Mouse (Mus musculus) embryonic facial prominence, embryonic 15.5 days (tissue): Measurements from ENCODE around the gene Mblac1. TPM values are rescaled to one million over a fixed set of nuclear protein-coding genes. Genes with fewer than 3 reads are reported as not detected.

Source experiments
- ATAC-seq: fragments of 200-750 bp; cut with Nextera tagmentation; 2 replicates; pipeline ENCODE4 v1.8.0; 2017; ENCODE audit warnings: low read depth, moderate TSS enrichment; ENCODE audit not compliant: insufficient number of reproducible peaks, low FRiP score, low TSS enrichment
- H3K27ac ChIP-seq: fragments of 300-500 bp; sonication (generic); replicated peaks from 2 replicates; pipeline ENCODE4 v1.5.1; 2015; ENCODE audit warnings: mild to moderate bottlenecking, inconsistent platforms
- H3K27me3 ChIP-seq: fragments of 300-500 bp; sonication (generic); 2 replicates; pipeline ENCODE4 v1.6.1; 2015; ENCODE audit warnings: inconsistent platforms
- H3K36me3 ChIP-seq: fragments of 300-500 bp; sonication (generic); 2 replicates; pipeline ENCODE4 v1.6.1; 2015; ENCODE audit warnings: mild to moderate bottlenecking, inconsistent platforms
- H3K4me1 ChIP-seq: fragments of 300-500 bp; sonication (generic); 2 replicates; pipeline ENCODE4 v1.6.1; 2015; ENCODE audit warnings: inconsistent platforms
- H3K4me2 ChIP-seq: fragments of 300-500 bp; sonication (generic); replicated peaks from 2 replicates; pipeline ENCODE4 v1.6.1; 2015; ENCODE audit warnings: mild to moderate bottlenecking, inconsistent platforms
- H3K4me3 ChIP-seq: fragments of 300-500 bp; sonication (generic); replicated peaks from 2 replicates; pipeline ENCODE4 v1.5.1; 2015; ENCODE audit warnings: mild to moderate bottlenecking, inconsistent platforms
- H3K9ac ChIP-seq: fragments of 300-500 bp; sonication (generic); 2 replicates; pipeline ENCODE4 v1.6.1; 2015; ENCODE audit warnings: inconsistent platforms
- H3K9me3 ChIP-seq: fragments of 300-500 bp; sonication (generic); replicated peaks from 2 replicates; pipeline ENCODE4 v1.6.1; 2016; ENCODE audit warnings: inconsistent platforms
- WGBS: fragments of 180-500 bp; shearing (Covaris S2); methylation state at CpG from one replicate; pipeline ENCODE4 v1.1.7; 2015; 5-methylcytosine and 5-hydroxymethylcytosine counted together
- polyA plus RNA-seq: library from polyadenylated mRNA; unstranded; fragments of >200 nt; fragmentation: Nextera tagmentation; extraction: Ambion mirVana; gene quantifications from 2 replicates; pipeline ENCODE4 v1.2.1, GENCODE M21; 2015

Mblac1 gene
- 8.5 and 8.6 TPM in 2 replicates for polyA plus RNA-seq

DNA sequence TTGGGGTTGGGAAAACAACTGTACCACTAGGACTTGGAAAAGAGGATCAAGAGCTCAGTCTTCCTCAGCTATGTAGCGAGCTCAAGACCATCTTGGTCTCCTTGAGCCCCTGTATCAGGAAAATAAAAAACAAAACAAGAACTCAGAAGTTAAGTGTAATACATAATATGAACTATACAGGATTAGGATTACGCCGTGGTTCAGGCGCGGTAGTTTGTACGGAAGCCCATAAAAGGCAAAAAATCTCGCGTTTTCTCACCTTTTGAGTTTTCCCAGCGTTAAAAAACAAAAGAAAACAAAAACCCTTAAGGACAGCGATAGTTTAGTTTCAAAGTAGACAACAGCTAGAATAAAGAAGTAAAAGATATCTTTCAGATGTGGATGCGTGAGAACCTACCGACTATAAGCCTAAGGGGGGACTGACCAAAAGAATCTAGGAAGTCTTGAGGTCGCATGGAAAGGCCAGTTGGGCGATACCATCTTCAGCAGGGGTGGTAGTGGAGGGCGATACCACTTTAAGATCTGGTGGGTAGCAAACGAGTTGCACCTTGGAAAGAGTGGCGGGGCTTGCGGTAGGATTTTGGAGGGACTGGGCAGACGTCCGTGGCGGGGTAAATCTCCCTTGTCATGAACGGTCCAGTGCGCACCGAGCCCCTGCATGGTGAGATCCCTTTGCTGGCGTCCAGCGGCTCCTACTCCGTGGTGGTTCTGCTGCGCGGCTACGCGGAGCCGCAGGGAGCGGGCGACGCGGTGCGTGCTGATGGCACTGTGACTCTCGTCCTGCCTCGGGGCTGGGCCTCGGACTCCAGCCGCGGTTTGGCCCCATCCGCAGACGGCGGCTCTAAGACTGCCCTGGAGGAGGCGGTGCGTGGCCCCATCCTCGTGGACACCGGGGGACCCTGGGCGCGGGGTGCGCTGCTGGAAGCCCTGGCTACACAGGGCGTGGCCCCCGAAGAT, at the start of gene Mblac1:
TSS of gene Mblac1 (plus strand) at position 544 of the 957 bp plus-strand sequence.
- 7% methylated on average over 54 of the region's 54 CpGs for WGBS

DNA sequence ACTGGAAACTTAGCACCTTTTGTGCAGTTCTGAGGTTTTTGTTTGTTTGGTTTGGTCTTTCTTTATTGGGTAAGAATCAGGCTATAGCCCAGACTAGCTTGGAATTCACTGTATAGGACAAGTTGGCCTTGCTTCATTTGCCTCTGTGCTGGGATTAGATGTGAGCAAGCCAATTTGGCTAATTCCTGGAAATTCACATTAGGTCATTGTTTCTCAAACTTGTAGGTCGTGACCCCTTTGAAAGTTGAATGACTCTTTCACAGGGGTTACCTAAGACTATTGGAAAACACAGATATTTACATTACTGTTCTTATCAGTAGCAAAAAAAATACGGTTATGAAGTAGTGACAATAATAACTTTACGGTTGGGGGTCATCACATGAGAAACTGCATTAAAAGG, 39.7 kb upstream of the Mblac1 start:
- Histone ChIP-seq H3K4me3 (peak overlapping the region; percentile 82), H3K27ac (no peak overlapping the region), H3K27me3 (no peaks in the 10 kb centered on the region), H3K4me2 (peak overlapping the region; percentile 59), H3K4me1 (no peaks in the 10 kb centered on the region; the same call in 1 of the 2 replicates), H3K36me3 (peaks cover 25% of the 10 kb centered on the region), H3K9me3 (no peaks in the 10 kb centered on the region), H3K9ac (no peak overlapping the region)
- WGBS: 88% methylated on average over 3 of the region's 3 CpGs
- no peak for ATAC-seq

More for the DNA sequence above, at the start of gene Mblac1:
- Histone ChIP-seq H3K27me3 (no peaks in the 10 kb centered on the region), H3K36me3 (peaks cover 34% of the 10 kb centered on the region; the same call in 1 of the 2 replicates), H3K9ac (peak within 1 kb of the TSS; percentile 86), H3K9me3 (no peaks in the 10 kb centered on the region), H3K4me3 (peak within 1 kb of the TSS; percentile 80), H3K4me2 (peak within 1 kb of the TSS; percentile 91), H3K27ac (peak within 1 kb of the TSS; percentile 82), H3K4me1 (peaks cover 16% of the 10 kb centered on the region; the same call in 1 of the 2 replicates)
- ATAC-seq: peak; percentile 80

GRCm38 (mm10) chr5:138155443-138155976, 38.6 kb upstream of the Mblac1 start, which contains the start of gene Zfp113:
Gene Zfp113 (minus strand): TSS chr5:138155744.
- Histone ChIP-seq H3K4me1 (no peaks in the 10 kb centered on the region; the same call in 1 of the 2 replicates), H3K27ac (peak within 1 kb of the TSS; percentile 92)
- peak; percentile 94 for ATAC-seq

DNA sequence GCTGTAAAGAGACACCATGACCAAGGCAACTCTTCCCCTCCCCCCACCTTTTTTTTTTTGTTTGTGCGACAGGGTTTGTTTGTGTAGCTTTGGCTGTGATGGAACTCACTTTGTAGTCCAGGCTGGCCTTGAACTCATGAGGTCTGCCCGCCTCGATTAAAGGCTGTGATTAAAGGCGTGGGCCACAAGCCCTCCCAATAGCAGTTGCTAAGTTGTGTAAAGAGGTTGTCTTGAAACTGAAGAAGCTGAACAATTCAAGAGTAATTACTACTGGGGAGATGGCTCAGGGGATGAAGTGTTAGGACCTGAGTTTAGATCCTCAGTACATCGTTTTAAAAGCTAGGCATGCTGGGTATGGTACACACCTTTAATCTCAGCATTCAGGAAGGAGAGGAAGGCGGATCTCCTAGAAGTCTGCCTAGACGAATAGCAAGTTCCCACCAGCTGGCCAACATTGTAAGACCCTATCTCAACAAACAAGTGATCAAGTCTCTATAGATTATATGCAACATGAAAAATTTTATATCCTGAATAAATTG, 33.8 kb upstream of the Mblac1 start:
- peaks cover 10% of the 10 kb centered on the region for H3K4me1 ChIP-seq
- H3K36me3 ChIP-seq: peaks cover 32% of the 10 kb centered on the region
- no peaks in the 10 kb centered on the region for H3K9me3 ChIP-seq
- 64% methylated on average over 7 of the region's 7 CpGs for WGBS
- no peaks in the 10 kb centered on the region for H3K27me3 ChIP-seq
- ATAC-seq: no peak
- H3K27ac ChIP-seq: peak overlapping the region; percentile 77; the same call in 1 of the 2 replicates
- peak overlapping the region; percentile 82 for H3K4me3 ChIP-seq
- H3K9ac ChIP-seq: peak overlapping the region; percentile 80; the same call in 1 of the 2 replicates
- H3K4me2 ChIP-seq: peak overlapping the region; percentile 67

More at GRCm38 (mm10) chr5:138155443-138155976, 38.6 kb upstream of the Mblac1 start, which contains the start of gene Zfp113:
- Histone ChIP-seq H3K9ac (peak within 1 kb of the TSS; percentile 79), H3K4me3 (peak within 1 kb of the TSS; percentile 82), H3K36me3 (peaks cover 22% of the 10 kb centered on the region), H3K4me2 (peak within 1 kb of the TSS; percentile 59), H3K9me3 (no peaks in the 10 kb centered on the region), H3K27me3 (no peaks in the 10 kb centered on the region)
- WGBS: 0% methylated on average over 31 of the region's 31 CpGs

DNA sequence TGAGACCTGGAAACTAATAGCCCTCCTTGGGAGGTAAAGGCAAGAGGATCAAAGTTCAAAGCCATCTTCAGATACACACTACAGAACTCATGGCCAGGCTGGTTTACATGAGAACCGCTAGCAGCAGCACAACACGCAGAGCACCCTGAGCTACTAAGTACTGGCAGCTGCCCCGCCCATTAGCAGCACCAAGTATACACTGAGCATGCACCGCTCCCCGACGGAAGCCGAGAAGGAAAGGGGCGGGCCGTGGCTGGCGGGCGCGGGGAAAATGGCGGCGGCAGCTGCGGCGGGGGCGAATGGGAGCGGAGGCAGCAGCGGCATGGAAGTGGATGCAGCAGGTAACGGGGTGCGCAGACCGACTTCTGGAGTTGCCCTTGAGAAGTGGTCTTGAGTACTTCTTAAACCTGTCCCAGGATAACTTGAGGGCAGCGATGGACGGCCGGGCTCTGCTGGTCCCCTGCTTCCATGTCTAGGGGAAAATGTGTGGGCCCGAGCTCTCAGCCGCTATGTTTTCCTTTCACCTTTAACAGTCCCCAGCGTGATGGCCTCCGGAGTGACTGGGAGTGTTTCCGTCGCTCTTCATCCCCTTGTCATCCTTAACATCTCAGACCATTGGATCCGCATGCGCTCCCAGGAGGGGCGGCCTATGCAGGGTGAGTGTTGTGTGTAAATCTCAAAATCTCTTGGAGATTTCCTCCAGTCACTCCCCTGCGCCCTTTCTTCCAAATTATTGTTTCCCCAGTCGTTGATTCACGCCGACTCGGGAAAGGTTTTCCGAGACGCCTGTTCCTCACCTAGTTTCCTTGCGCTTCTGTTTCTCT, 33.1 kb upstream of the Mblac1 start, which contains the start of gene Cops6:
TSS of gene Cops6 (plus strand) at position 230 of the 824 bp plus-strand sequence.
- peak; percentile 93 for ATAC-seq
- H3K9me3 ChIP-seq: no peaks in the 10 kb centered on the region
- under 1% methylated on average over 42 of the region's 42 CpGs for WGBS
- peak within 1 kb of the TSS; percentile 82 for H3K4me3 ChIP-seq
- peak within 1 kb of the TSS; percentile 77 for H3K27ac ChIP-seq
- peaks cover 10% of the 10 kb centered on the region for H3K4me1 ChIP-seq
- H3K36me3 ChIP-seq: peaks cover 40% of the 10 kb centered on the region
- H3K4me2 ChIP-seq: peak within 1 kb of the TSS; percentile 67
- H3K27me3 ChIP-seq: no peaks in the 10 kb centered on the region
- peak within 1 kb of the TSS; percentile 80 for H3K9ac ChIP-seq

DNA sequence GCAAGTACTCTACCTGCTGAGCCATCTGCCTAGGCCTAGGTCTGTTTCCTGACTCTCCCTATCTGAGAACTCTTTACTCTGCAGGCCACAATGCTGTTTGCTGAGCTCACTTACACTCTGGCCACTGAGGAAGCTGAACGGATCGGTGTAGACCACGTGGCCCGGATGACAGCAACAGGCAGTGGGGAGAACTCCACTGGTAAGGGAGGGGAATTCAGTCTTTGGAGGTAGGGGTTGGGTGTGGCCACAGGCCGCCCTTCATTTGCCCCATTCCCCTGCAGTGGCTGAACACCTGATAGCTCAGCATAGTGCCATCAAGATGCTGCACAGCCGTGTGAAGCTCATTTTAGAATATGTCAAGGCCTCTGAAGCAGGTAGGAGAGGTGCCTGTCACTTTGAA, 31.1 kb upstream of the Mblac1 start:
- no peak overlapping the region for H3K27ac ChIP-seq
- H3K4me3 ChIP-seq: no peak overlapping the region
- peaks cover 10% of the 10 kb centered on the region for H3K4me1 ChIP-seq
- no peak overlapping the region for H3K4me2 ChIP-seq
- no peaks in the 10 kb centered on the region for H3K27me3 ChIP-seq
- no peaks in the 10 kb centered on the region for H3K9me3 ChIP-seq
- H3K9ac ChIP-seq: no peak overlapping the region
- ATAC-seq: no peak
- peaks cover 59% of the 10 kb centered on the region for H3K36me3 ChIP-seq
- WGBS: 59% methylated on average over 6 of the region's 6 CpGs

- H3K9ac ChIP-seq: no peak overlapping the region
- H3K9me3 ChIP-seq: no peaks in the 10 kb centered on the region
- no peaks in the 10 kb centered on the region for H3K27me3 ChIP-seq
- no peak overlapping the region for H3K4me2 ChIP-seq
- WGBS: 68% methylated on average over 10 of the region's 10 CpGs
- peaks cover 65% of the 10 kb centered on the region for H3K36me3 ChIP-seq
- no peak overlapping the region for H3K4me3 ChIP-seq
- peaks cover 10% of the 10 kb centered on the region for H3K4me1 ChIP-seq
- no peak for ATAC-seq
- no peak overlapping the region for H3K27ac ChIP-seq
Measured at GRCm38 (mm10) chr5:138163610-138164009, 30.5 kb upstream of the Mblac1 start.

- Histone ChIP-seq H3K27me3 (no peaks in the 10 kb centered on the region), H3K36me3 (peaks cover 67% of the 10 kb centered on the region), H3K4me2 (no peak overlapping the region), H3K4me3 (no peak overlapping the region), H3K4me1 (peaks cover 20% of the 10 kb centered on the region), H3K9me3 (no peaks in the 10 kb centered on the region), H3K27ac (no peak overlapping the region), H3K9ac (no peak overlapping the region)
- no peak for ATAC-seq
- 77% methylated on average over 8 of the region's 8 CpGs for WGBS
Measured at GRCm38 (mm10) chr5:138165594-138165993, 28.5 kb upstream of the Mblac1 start.

GRCm38 (mm10) chr5:138170936-138171561, 23.1 kb upstream of the Mblac1 start:
- under 1% methylated on average over 47 of the region's 47 CpGs for WGBS
- Histone ChIP-seq H3K27ac (peak overlapping the region; percentile 91), H3K4me2 (peak overlapping the region; percentile 91), H3K27me3 (no peaks in the 10 kb centered on the region), H3K4me3 (peak overlapping the region; percentile 74), H3K9me3 (no peaks in the 10 kb centered on the region), H3K36me3 (peaks cover 51% of the 10 kb centered on the region), H3K9ac (peak overlapping the region; percentile 51), H3K4me1 (peaks cover 28% of the 10 kb centered on the region)
- peak; percentile 86 for ATAC-seq
